Mouse (Mus musculus) MEL (cell line): ENCODE data around the gene Ube2r2. TPM values are rescaled to one million over a fixed set of nuclear protein-coding genes. Genes with fewer than 3 reads are reported as not detected.
A peak's percentile ranks its signal among the peaks of the same experiment; 100 is the strongest.

Source experiments
- DNase-seq: peaks from one replicate; pipeline ENCODE4 v3.0.0; 2011; ENCODE audit warnings: low read depth, low spot score
- H3K27ac ChIP-seq: 2 replicates; pipeline ENCODE4 v1.5.1; 2012; ENCODE audit warnings: low read depth, mild to moderate bottlenecking, control low read depth, low read length, moderate library complexity; ENCODE audit not compliant: control insufficient read depth
- H3K27me3 ChIP-seq, 2 experiments: fragments of 150-350 bp in 1 of 2; sonication (generic) in 1 of 2; 2 replicates each; pipeline ENCODE4 v1.6.1; 2012; ENCODE audit warnings: low read length in 2 of 2, mild to moderate bottlenecking in 2 of 2, improper control_type of control experiment in 1 of 2, moderate library complexity in 1 of 2; ENCODE audit not compliant: insufficient read depth in 2 of 2, control insufficient read depth in 1 of 2
- H3K36me3 ChIP-seq, 2 experiments: 2 replicates each; pipeline ENCODE4 v1.6.1; 2012 to 2014; ENCODE audit warnings: low read length in 2 of 2, improper control_type of control experiment in 1 of 2, inconsistent platforms in 1 of 2, mild to moderate bottlenecking in 1 of 2; ENCODE audit not compliant: insufficient read depth in 2 of 2, control insufficient read depth in 1 of 2
- H3K4me1 ChIP-seq, 2 experiments: fragments of 150-350 bp in 1 of 2; sonication (generic) in 1 of 2; 2 replicates each; pipeline ENCODE4 v1.6.1; 2012; ENCODE audit warnings: low read length in 2 of 2, improper control_type of control experiment in 1 of 2, mild to moderate bottlenecking in 1 of 2; ENCODE audit not compliant: insufficient read depth in 2 of 2, control insufficient read depth in 1 of 2
- H3K4me3 ChIP-seq, 2 experiments: fragments of 150-350 bp in 1 of 2; sonication (generic) in 1 of 2; 2 replicates each; pipeline ENCODE4 v1.5.1; 2012; ENCODE audit warnings: low read depth in 2 of 2, low read length in 2 of 2, mild to moderate bottlenecking in 2 of 2, moderate library complexity in 2 of 2, control low read depth in 1 of 2, improper control_type of control experiment in 1 of 2; ENCODE audit not compliant: control insufficient read depth in 1 of 2, insufficient read depth in 1 of 2
- H3K79me2 ChIP-seq: 2 replicates; pipeline ENCODE4 v1.6.1; 2012; ENCODE audit warnings: mild to moderate bottlenecking, low read length, moderate library complexity; ENCODE audit not compliant: control insufficient read depth, poor library complexity, insufficient read depth
- H3K9ac ChIP-seq: 2 replicates; pipeline ENCODE4 v1.6.1; 2012; ENCODE audit warnings: low read depth, mild to moderate bottlenecking, control low read depth, low read length, moderate library complexity; ENCODE audit not compliant: control insufficient read depth, poor library complexity, severe bottlenecking
- H3K9me3 ChIP-seq: fragments of 150-350 bp; sonication (generic); replicated peaks from 2 replicates; pipeline ENCODE4 v1.6.1; 2012; ENCODE audit warnings: mild to moderate bottlenecking, low read length, improper control_type of control experiment, moderate library complexity; ENCODE audit not compliant: insufficient read depth
- CHD1 ChIP-seq: IDR thresholded peaks from 2 replicates; pipeline ENCODE4 v1.6.1; 2012; ENCODE audit warnings: low read depth, mild to moderate bottlenecking, inconsistent platforms, low read length, improper control_type of control experiment
- CTCF ChIP-seq, 3 experiments: IDR thresholded peaks in 2 of 3; conservative IDR thresholded peaks in 1 of 3; 2 replicates each; pipeline ENCODE4 v1.5.1; 2011 to 2012; ENCODE audit warnings: low read length in 3 of 3, low read depth in 2 of 3, mild to moderate bottlenecking in 2 of 3, improper control_type of control experiment in 1 of 3, inconsistent platforms in 1 of 3, mixed read lengths in 1 of 3, moderate library complexity in 1 of 3; ENCODE audit not compliant: control insufficient read depth in 1 of 3, insufficient read depth in 1 of 3, poor library complexity in 1 of 3, severe bottlenecking in 1 of 3
- E2F4 ChIP-seq: IDR thresholded peaks from 2 replicates; pipeline ENCODE4 v1.6.1; 2011; ENCODE audit warnings: low read depth, low read length, improper control_type of control experiment, borderline replicate concordance
- ELF1 ChIP-seq: IDR thresholded peaks from 2 replicates; pipeline ENCODE4 v1.6.1; 2014; ENCODE audit warnings: low read depth, mild to moderate bottlenecking, inconsistent platforms, low read length, improper control_type of control experiment, moderate library complexity
- EP300 ChIP-seq, 2 experiments: IDR thresholded peaks; 2 replicates each; pipeline ENCODE4 v1.6.1; 2011; ENCODE audit warnings: improper control_type of control experiment in 2 of 2, low read length in 2 of 2, low read depth in 1 of 2, mild to moderate bottlenecking in 1 of 2
- ETS1 ChIP-seq: IDR thresholded peaks from 2 replicates; pipeline ENCODE4 v1.6.1; 2012; ENCODE audit warnings: low read depth, mild to moderate bottlenecking, inconsistent platforms, low read length, improper control_type of control experiment, moderate library complexity
- HCFC1 ChIP-seq: IDR thresholded peaks from 2 replicates; pipeline ENCODE4 v1.6.1; 2012; ENCODE audit warnings: low read depth, mild to moderate bottlenecking, inconsistent platforms, low read length, improper control_type of control experiment, moderate library complexity
- KAT2A ChIP-seq: conservative IDR thresholded peaks from 2 replicates; pipeline ENCODE4 v1.6.1; 2012; ENCODE audit warnings: low read depth, low read length, improper control_type of control experiment, inconsistent platforms
- MEF2A ChIP-seq: IDR thresholded peaks from 2 replicates; pipeline ENCODE4 v1.6.1; 2014; ENCODE audit warnings: low read depth, mild to moderate bottlenecking, inconsistent platforms, low read length, improper control_type of control experiment; ENCODE audit not compliant: poor library complexity, insufficient replicate concordance, severe bottlenecking; ENCODE audit errors: extremely low read depth
- MXI1 ChIP-seq: IDR thresholded peaks from 2 replicates; pipeline ENCODE4 v1.6.1; 2011; ENCODE audit warnings: mild to moderate bottlenecking, low read depth, low read length, improper control_type of control experiment
- MYC ChIP-seq: IDR thresholded peaks from 2 replicates; pipeline ENCODE4 v1.6.1; 2011; ENCODE audit warnings: low read depth, mild to moderate bottlenecking, low read length, improper control_type of control experiment, moderate library complexity
- NELFE ChIP-seq: IDR thresholded peaks from 2 replicates; pipeline ENCODE4 v1.6.1; 2011; ENCODE audit warnings: low read depth, low read length, improper control_type of control experiment
- NRF1 ChIP-seq: IDR thresholded peaks from 2 replicates; pipeline ENCODE4 v1.6.1; 2014; ENCODE audit warnings: low read depth, mild to moderate bottlenecking, inconsistent platforms, low read length, improper control_type of control experiment, moderate library complexity; ENCODE audit not compliant: poor library complexity, insufficient read depth, severe bottlenecking
- POLR2AphosphoS2 ChIP-seq: IDR thresholded peaks from 2 replicates; pipeline ENCODE4 v1.6.1; 2011; ENCODE audit warnings: low read length, improper control_type of control experiment
- POLR2AphosphoS5 ChIP-seq: IDR thresholded peaks from 2 replicates; pipeline ENCODE4 v1.6.1; 2012; ENCODE audit warnings: low read depth, borderline replicate concordance, mild to moderate bottlenecking, inconsistent platforms, low read length, moderate library complexity, mixed read lengths
- RAD21 ChIP-seq: IDR thresholded peaks from 2 replicates; pipeline ENCODE4 v1.6.1; 2011; ENCODE audit warnings: mild to moderate bottlenecking, low read depth, low read length, improper control_type of control experiment
- RCOR1 ChIP-seq: IDR thresholded peaks from 2 replicates; pipeline ENCODE4 v1.6.1; 2012; ENCODE audit warnings: low read depth, mild to moderate bottlenecking, inconsistent platforms, low read length, improper control_type of control experiment
- SIN3A ChIP-seq: IDR thresholded peaks from 2 replicates; pipeline ENCODE4 v1.6.1; 2012; ENCODE audit warnings: low read length, improper control_type of control experiment, inconsistent platforms
- SMC3 ChIP-seq: IDR thresholded peaks from 2 replicates; pipeline ENCODE4 v1.6.1; 2011; ENCODE audit warnings: low read depth, low read length, improper control_type of control experiment
- TAL1 ChIP-seq: IDR thresholded peaks from 2 replicates; pipeline ENCODE4 v1.6.1; 2012; ENCODE audit warnings: mild to moderate bottlenecking, inconsistent platforms, low read length, moderate library complexity, mixed read lengths
- TBP ChIP-seq: IDR thresholded peaks from 2 replicates; pipeline ENCODE4 v1.8.0; 2011; ENCODE audit warnings: low read depth, low read length, improper control_type of control experiment
- TCF12 ChIP-seq: IDR thresholded peaks from 2 replicates; pipeline ENCODE4 v1.6.1; 2014; ENCODE audit warnings: low read depth, mild to moderate bottlenecking, inconsistent platforms, low read length, improper control_type of control experiment, moderate library complexity
- UBTF ChIP-seq: IDR thresholded peaks from 2 replicates; pipeline ENCODE4 v1.6.1; 2012; ENCODE audit warnings: low read depth, mild to moderate bottlenecking, inconsistent platforms, low read length, improper control_type of control experiment, moderate library complexity, borderline replicate concordance; ENCODE audit not compliant: insufficient read depth
- USF1 ChIP-seq: IDR thresholded peaks from 2 replicates; pipeline ENCODE4 v1.6.1; 2014; ENCODE audit warnings: low read depth, mild to moderate bottlenecking, inconsistent platforms, low read length, improper control_type of control experiment, moderate library complexity
- USF2 ChIP-seq, 2 experiments: IDR thresholded peaks; 2 replicates each; pipeline ENCODE4 v1.6.1; 2011 to 2012; ENCODE audit warnings: improper control_type of control experiment in 2 of 2, low read length in 2 of 2, borderline replicate concordance in 1 of 2, inconsistent platforms in 1 of 2, low read depth in 1 of 2, mild to moderate bottlenecking in 1 of 2; ENCODE audit not compliant: insufficient read depth in 1 of 2
- ZC3H11A ChIP-seq: IDR thresholded peaks from 2 replicates; pipeline ENCODE4 v1.6.1; 2012; ENCODE audit warnings: low read depth, mild to moderate bottlenecking, inconsistent platforms, low read length, improper control_type of control experiment
- ZKSCAN1 ChIP-seq: IDR thresholded peaks from 2 replicates; pipeline ENCODE4 v1.6.1; 2012; ENCODE audit warnings: low read depth, mild to moderate bottlenecking, inconsistent platforms, low read length, improper control_type of control experiment, moderate library complexity
- ZNF384 ChIP-seq: IDR thresholded peaks from 2 replicates; pipeline ENCODE4 v1.6.1; 2012; ENCODE audit warnings: low read depth, mild to moderate bottlenecking, inconsistent platforms, low read length, improper control_type of control experiment
- polyA plus RNA-seq, 2 experiments: library from polyadenylated mRNA; stranded (reverse) in 1 of 2; unstranded in 1 of 2; fragments of >175 nt in 1 of 2; fragments of >200 nt in 1 of 2; gene quantifications; 2 replicates each; pipeline versions ENCODE4 v1.2.1 to v1.2.4; 2012; ENCODE audit warnings: low replicate concordance in 2 of 2, low read depth in 1 of 2; ENCODE audit not compliant: insufficient read length in 2 of 2, insufficient read depth in 1 of 2, missing spikeins in 1 of 2
- total RNA-seq: library from RNA; depleted of rRNA; stranded (reverse); fragments of 300-350 nt; gene quantifications from 2 replicates; pipeline ENCODE4 v1.2.3, GENCODE M21; 2012

Ube2r2 gene
- total and polyA plus RNA-seq, 3 experiments = 24.5 to 94.1 (median 70.1) TPM

DNA sequence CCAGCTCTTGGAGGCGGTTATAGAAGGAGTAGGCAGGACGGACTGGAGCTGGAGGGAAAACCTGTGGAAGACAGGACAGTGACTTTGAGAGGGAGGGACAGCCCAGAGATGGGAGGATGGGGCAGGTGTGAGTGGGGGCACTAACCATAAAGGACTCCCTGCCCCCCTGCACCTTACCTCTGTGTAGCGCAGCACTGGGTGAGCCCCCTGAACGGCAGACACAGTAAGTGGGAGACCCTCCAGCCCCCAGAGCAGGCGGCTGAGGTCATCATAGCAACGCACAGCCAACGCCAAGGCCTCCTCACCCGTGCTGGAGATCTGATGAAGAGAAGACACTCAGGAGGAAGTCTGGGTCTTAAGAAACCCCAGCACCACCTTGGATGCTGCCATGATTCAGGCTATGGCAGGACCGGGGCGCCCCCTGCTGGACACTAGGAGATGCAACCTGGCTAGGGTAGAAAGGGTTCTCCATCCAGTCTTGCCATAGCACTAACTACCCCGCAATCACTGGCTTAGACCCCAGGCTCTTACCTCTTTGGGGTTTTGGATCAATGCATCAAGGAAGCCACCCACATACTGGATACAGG, 16.7 kb upstream of the Ube2r2 start:
- peaks cover 6 to 10% of the 10 kb centered on the region in 2 experiments for H3K36me3 ChIP-seq

GRCm38 (mm10) chr4:41124180-41124951, 11.2 kb upstream of the Ube2r2 start, which contains the start of gene Nol6:
Gene Nol6, minus strand, starts transcription at chr4:41124455.
- Histone ChIP-seq H3K79me2 (peaks cover 10% of the 10 kb centered on the region), H3K4me1 (peaks cover 0 to 8% of the 10 kb centered on the region in 2 experiments; a peak in 2 of 4 replicates), H3K27me3 (no peaks in the 10 kb centered on the region), H3K4me3 (peak within 1 kb of the TSS; percentile 79 to 92), H3K9ac (peak within 1 kb of the TSS; percentile 68), H3K9me3 (no peaks in the 10 kb centered on the region), H3K27ac (peak within 1 kb of the TSS; percentile 2; the same call in 1 of the 2 replicates), H3K36me3 (peaks cover 0 to 6% of the 10 kb centered on the region in 2 experiments)
- DNase-seq = peak; percentile 100
- TF ChIP-seq RCOR1 (no peak; the same call in 1 of the 2 replicates), POLR2AphosphoS5 (no peak), EP300 (IDR thresholded peaks at IDR 0.05; ENCODE audit: low read depth in 1 of 2, low read length in 2 of 2) (peak in 1 of 2 experiments; percentile 40; a peak in 2 of 4 replicates), ZC3H11A (no peak), USF1 (peak; percentile 87), KAT2A (peak; percentile 83), UBTF (no peak), CHD1 (no peak), POLR2AphosphoS2 (no peak), CTCF (IDR thresholded peaks at IDR 0.05 in 2 of 3, conservative IDR thresholded peaks at IDR 0.05 in 1 of 3; ENCODE audit: control insufficient read depth in 1 of 3, insufficient read depth in 1 of 3, low read depth in 2 of 3, low read length in 3 of 3, poor library complexity in 1 of 3, severe bottlenecking in 1 of 3) (no peak), MYC (peak; percentile 94), SMC3 (no peak), TBP (peak; percentile 71), E2F4 (no peak), ETS1 (0 out of 2 replicates have a peak, but pooled peaks have one; percentile 53), USF2 (IDR thresholded peaks at IDR 0.05; ENCODE audit: borderline replicate concordance in 1 of 2, insufficient read depth in 1 of 2, low read depth in 1 of 2, low read length in 2 of 2) (no peak), MEF2A (no peak), TAL1 (no peak), TCF12 (0 out of 2 replicates have a peak, but pooled peaks have one; percentile 22), NRF1 (0 out of 2 replicates have a peak, but pooled peaks have one; percentile 30), ZKSCAN1 (no peak), ELF1 (peak; percentile 97), NELFE (peak; percentile 69), SIN3A (peak; percentile 99), MXI1 (peak; percentile 100)

More for the DNA sequence above, 16.7 kb upstream of the Ube2r2 start:
- peak; percentile 83 for DNase-seq
- Histone ChIP-seq H3K4me3 (no peak overlapping the region), H3K4me1 (peaks cover 0 to 8% of the 10 kb centered on the region in 2 experiments; a peak in 2 of 4 replicates), H3K9me3 (no peaks in the 10 kb centered on the region), H3K79me2 (peaks cover 8% of the 10 kb centered on the region), H3K27me3 (no peaks in the 10 kb centered on the region), H3K9ac (no peak overlapping the region), H3K27ac (no peak overlapping the region)
- peak; percentile 90 for TF ChIP-seq RAD21
- TF ChIP-seq CTCF (IDR thresholded peaks at IDR 0.05 in 2 of 3, conservative IDR thresholded peaks at IDR 0.05 in 1 of 3; ENCODE audit: control insufficient read depth in 1 of 3, insufficient read depth in 1 of 3, low read depth in 2 of 3, low read length in 3 of 3, poor library complexity in 1 of 3, severe bottlenecking in 1 of 3) = peak; percentile 90 to 96 (median 94)
- 0 out of 2 replicates have a peak, but pooled peaks have one; percentile 8 for TF ChIP-seq ZNF384
- peak; percentile 94 for TF ChIP-seq SMC3
- TF ChIP-seq ZC3H11A = peak; percentile 89
- no peak for TF ChIP-seq HCFC1
